13 mouse cellular contexts compared by ENCODE assay signal in the genomic region with DNA sequence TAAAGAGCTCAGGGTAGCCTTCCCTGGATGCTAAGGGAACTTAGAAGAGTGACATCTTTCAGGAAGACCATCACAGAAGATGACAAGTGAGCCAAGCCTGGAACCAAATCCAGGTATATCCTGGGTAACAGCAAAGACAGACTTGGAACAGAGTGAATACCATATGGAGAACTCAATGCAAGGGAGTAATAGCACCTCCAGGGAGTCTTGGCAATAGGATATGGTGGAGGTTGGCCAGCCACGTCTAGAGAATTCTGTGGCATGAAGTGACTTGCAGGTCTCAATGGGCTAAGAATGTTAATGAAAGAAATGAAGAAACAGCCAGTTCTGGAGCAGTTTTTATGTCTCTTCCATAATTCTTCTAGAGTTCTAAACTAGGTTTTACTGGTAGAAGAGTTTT.
"Had no signal": no experiment of that assay in that cellular context is flagged by ENCODE, and none has a peak within 500 bp of the region (broad histone marks: within the 10 kb centered on the region; RNA-seq: fewer than 3 reads in every experiment).

No protein-coding gene starts in this region.

- H3K4me3 ChIP-seq: limb, embryonic 12.5 days; liver, embryonic 13.5 days; lung, embryonic 15.5 days; midbrain, embryonic 12.5 days had no signal

- ATAC-seq: liver, postnatal 0 days; midbrain, embryonic 16.5 days had no signal

- DNase-seq: kidney, adult 9 months; kidney, postnatal 4 days; liver; liver, embryonic 13.5 days; liver, postnatal 0 days; lung, postnatal 14 days; right cerebral cortex, postnatal 25 days; thymus, postnatal 36 days had no signal

- H3K27ac ChIP-seq: kidney, postnatal 0 days; limb, embryonic 12.5 days; liver, embryonic 13.5 days; lung, embryonic 15.5 days; midbrain, embryonic 12.5 days had no signal
